Mouse (Mus musculus) spleen, postnatal 4 days (tissue): ENCODE measurements at regions not wholly inside any gene's neighbourhood (a gene's known extent, or its start where the extent isn't known, plus 50 kb on each side); places are given as distances from the start of the nearest gene placed in this dataset.

ENCODE experiments used
- DNase-seq, 2 experiments: peaks; one replicate each; pipeline ENCODE4 v3.0.0; 2022; ENCODE audit warnings: low spot score in 2 of 2

- DNase-seq = no peak
Measured at GRCm38 (mm10) chr9:52591188-52591587, 88.4 kb downstream of the AI593442 start.

DNA sequence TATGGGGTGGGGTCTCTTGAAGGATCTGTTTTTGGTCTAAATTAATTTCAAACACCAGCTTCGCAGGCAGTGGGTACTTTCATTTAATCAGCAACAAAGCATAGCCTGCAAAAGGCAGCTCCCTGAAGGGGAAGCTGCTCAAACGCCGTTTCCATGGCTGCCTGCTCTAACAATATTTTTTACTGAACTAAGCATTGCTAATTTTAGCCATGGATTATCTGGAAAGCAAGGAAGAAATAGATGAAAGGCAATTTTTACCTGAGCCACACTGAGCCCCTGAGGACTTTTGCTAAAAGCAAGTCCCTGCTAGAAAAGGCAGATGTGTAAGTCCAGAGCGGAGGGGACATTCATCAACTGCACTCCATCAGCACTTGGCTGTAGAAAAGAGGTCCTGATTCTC, 105.5 kb downstream of the AI593442 start:
- DNase-seq = no peak

DNA sequence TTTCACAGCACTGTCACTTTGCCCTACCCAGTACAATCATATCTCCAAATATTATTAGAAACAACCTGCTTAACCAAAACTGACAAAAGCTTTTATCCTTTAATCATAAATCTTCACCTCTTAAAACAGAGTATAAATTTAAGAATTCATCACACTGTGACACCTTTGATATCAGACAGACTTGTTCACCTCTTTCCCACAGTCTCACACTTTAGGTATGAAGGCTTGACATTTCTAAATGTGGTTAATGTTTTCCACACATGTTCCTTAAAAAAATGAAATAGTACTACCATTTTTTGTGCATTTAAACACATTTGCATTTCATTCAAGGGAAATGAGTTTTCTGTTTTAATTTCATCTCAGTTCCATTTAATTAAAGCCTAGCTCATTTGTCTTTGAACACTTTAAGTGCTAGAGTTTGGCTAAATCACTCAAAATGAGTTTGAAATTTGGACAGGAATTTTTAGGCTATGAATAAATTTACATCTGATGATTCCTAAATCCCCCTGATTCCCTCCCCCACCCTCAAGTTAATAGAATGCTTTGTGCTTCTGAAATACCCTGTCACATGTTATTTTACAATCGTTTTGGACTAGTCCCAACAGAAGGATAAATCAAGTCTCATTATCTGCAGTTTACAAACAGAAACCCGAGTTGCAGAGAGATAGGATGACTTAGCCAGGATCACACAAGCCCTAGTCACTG, 127.9 kb downstream of the AI593442 start:
- no peak for DNase-seq

DNA sequence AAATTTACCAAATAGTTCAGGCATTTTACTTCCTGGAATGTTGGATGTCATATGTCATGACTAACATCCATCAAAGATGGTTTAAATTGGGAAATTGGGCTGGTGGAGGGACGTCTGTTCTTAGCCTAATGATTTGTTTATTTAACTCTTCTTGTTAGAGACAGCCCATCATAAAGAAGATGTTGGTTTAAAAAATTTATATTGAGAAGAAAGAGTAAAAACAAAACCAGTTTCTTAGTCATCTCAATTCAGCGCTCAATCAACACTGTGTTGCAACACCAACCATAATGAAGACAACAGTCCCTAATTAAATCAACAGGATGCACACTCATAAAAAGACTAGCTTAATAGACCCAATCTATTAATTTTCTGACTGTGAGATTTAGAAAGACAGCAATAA, 133.5 kb downstream of the AI593442 start:
- no peak for DNase-seq

DNA sequence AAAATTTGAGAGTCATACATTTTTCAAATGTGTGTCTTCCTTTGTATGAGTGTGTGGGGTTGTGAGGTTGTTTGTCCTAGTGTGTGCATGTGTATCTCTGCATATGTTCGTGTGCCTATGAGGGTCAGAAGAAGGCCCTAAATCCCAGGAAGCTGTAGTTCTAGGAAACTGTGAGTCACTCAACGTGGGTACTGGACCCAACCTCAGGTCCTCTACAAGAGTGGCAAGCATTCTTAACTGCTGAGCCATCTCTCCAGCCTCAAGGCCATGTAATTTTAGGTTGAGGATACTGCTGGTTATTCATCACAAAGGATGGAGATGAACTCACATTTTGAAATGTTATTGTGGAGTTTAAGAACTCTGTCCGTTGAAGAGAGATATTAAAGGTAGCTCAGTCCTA, 140.5 kb downstream of the AI593442 start:
- no peak for DNase-seq

GRCm38 (mm10) chr9:52529444-52529915, 150.1 kb downstream of the AI593442 start:
- DNase-seq = no peak

DNA sequence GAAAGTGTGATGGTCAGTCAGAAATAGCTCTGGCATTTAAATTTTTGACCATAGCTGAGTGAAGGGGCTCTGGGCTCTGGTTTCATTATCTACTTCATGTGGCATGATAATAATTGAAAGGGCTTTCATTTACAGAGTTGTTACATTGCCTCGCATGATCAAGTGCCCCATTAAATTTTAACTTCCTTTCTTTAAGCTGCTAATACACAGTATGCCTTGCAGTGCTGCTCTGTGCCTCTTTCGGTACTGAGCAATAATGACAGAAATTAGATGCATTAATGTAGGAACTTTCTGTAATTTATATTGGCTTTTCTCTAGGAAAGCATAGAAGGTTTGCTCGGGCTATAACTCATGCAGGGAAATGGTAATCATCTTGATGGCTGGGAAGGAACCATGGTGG, 179.1 kb downstream of the AI593442 start:
- DNase-seq = no peak

DNA sequence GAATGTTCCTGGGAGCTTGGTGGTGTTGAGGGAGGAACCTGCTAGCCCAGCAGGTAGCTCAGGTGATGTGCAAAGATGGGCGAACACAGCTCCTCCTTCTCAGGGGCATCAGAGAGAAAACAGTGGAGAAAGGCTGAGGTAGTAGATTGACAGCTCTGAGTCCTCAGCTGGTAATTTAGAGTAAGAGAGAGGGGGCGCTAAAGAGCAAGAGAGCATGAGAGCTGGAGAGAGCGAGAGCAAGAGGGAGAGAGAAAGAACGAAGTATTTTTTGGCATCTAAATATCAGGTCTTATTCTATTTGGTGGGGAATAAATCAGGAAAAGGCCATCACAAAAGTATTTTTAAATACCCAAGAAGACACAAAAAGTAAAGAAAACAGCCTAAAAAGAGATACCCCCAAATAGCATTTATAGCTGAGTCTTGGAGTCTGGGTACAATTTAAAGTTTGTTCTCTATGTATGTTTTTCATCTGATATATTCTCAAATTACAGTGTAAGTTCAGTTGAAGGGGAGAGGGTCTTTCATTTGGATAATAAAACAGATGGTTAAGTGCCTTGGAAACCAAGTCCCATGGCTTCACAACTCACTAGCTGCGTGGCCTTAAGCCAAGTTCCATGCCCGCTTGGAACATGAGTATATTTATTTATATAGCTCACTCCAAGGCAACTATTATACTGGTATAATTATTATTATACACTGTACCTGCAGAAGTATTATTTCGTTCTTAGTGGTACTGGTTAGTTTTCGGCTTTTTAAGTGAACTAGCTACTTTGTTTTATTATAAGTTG, 183.9 kb downstream of the AI593442 start:
- DNase-seq = no peak

DNA sequence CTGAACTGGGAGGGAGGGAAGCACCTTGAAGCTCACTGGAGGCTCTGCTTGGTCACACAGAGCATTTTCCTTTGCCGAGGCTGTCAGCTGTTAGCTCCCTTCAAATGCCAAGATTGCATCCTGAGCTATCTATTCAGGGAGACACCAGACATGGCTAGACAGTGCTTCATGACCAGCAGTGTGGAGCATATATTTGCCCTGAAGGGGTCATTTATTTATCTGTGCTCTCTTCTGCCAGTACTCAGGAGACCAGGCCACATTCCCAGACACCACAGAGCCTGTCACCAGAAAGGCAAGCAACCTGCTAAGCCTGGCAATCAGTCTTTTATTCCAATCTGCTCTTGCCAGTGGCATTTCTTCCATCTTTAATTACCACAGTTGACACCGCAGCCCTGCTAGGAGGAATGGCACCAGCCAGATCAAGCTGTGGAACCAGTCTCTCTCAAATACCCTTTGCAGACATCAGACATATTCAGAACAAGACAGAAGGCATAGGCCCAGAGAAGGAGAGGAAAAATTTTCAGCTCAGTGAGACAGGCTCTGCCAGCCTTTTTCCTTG, 186.6 kb downstream of the AI593442 start:
- DNase-seq = no peak

DNA sequence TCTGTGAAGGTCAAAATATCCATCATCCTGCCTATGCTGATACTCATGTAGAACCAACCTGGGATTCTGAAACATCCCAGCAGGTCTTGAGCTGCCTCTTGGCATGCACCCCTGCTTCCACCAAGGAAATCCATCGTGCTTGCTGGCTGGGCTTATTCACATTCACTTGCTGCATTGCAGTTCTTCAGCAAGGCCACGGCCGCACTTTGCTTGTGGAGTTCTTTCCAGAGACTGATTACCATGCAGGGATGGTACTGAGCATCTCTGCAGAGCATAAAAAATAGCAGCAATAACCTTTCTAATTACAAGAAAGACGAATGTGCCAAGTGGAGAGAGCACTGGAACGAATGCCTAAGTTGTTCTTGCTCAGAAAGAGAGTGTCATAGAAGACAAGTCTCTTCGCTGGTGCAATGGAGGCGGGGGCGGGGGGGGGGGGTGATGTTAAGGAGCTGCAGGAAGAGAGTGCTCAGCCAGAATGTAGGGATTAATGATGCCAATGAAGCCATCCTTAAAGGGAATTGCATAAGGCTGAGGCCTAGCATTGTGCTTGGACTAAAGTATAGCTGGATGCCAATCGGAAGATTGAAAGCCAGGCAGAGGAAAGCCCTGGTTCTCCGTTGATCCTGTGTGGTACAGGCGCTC, 205.9 kb downstream of the AI593442 start:
- DNase-seq = no peak

GRCm38 (mm10) chr9:52472859-52473258, 206.7 kb downstream of the AI593442 start:
- no peak for DNase-seq

- DNase-seq = no peak
Measured at GRCm38 (mm10) chr9:52458518-52458917, 221.1 kb downstream of the AI593442 start.

- DNase-seq = no peak
Measured at GRCm38 (mm10) chr9:52454445-52454844, 225.1 kb downstream of the AI593442 start.

GRCm38 (mm10) chr9:52451792-52452191, 227.8 kb downstream of the AI593442 start:
- no peak for DNase-seq

GRCm38 (mm10) chr9:52448245-52448644, 231.3 kb downstream of the AI593442 start:
- no peak for DNase-seq

DNA sequence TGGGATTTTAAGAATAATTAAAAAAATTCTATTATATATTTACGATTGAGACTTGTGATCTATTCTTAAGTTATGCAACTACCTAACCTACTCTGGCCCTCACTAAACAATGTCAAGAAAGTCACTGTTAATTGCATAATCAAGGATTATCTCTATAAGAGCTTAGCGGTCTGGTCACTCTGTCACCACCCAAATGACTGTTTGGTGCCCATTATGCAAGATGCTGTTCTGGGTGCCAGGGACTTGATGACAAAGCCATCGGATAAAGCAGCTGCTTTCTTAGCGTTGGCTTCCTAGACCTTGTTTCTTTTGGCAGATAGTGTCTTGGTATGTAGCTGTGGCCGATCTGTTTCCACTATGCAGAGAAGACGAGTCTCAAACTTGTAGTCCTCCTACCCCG, 236.4 kb downstream of the AI593442 start:
- no peak for DNase-seq

DNA sequence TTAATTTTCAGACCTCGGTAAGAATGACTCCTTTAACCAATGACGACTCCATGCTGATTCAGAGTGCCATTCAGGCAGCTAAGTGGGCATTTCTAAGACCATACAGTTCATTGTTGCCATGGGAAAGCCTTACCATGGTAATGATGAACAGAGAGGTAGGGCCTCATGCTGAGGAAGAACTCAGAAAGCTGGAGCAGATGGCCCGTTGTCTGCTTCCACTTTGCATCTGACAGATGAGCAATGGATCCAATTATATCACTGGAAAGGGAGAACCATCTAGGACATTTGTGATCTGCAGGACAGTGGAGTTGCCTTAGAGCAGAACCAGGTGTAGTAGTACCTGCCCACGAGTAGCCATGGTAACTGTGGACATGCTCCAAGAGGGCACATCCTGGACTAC, 245.4 kb downstream of the AI593442 start:
- no peak for DNase-seq

GRCm38 (mm10) chr9:52425413-52425812, 254.2 kb downstream of the AI593442 start:
- no peak for DNase-seq

- no peak for DNase-seq
Measured at GRCm38 (mm10) chr9:52422622-52423021, 254.2 kb upstream of the Zc3h12c start.

GRCm38 (mm10) chr9:52415706-52416105, 247.3 kb upstream of the Zc3h12c start:
- no peak for DNase-seq

DNA sequence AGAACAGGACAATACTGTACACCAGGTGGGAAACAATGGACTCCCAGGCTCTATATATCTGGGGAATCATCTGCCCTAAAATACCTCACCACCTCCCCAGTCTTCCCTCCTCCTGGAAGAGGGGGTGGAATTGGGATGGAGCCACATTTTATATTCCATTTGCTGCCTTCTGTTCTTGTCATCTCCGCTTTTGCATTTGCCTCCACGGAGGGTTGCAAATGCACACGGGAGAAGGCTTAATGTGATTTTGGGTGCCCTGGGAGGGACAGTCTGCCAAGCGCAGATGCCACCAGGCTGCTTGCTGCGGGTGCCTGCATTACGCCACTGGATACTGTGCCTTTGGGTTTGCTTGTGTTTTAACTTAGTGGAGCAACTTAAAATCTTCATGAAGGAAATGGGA, 239.5 kb upstream of the Zc3h12c start:
- no peak for DNase-seq

GRCm38 (mm10) chr9:52402496-52402895, 234.1 kb upstream of the Zc3h12c start:
- DNase-seq = no peak
